ENCODE assay signal across 8 mouse cellular contexts in genomic region chr6:99523109-99523632, GRCm38 (mm10). TPM values are rescaled to one million over a fixed set of nuclear protein-coding genes. Genes with fewer than 3 reads are reported as not detected.
A peak's percentile ranks its signal among the peaks of the same experiment; 100 is the strongest.
DNase-seq lines count a peak whose midpoint lies in the region; ATAC-seq and TF ChIP-seq lines count a peak whose summit lies in the region.

No protein-coding gene starts in this region.

- H3K36me3 ChIP-seq in embryonic facial prominence, embryonic 14.5 days (ENCODE audit: control insufficient read depth, insufficient read depth, low read length), result peaks cover 11% of the 10 kb centered on the region; the same call in 1 of the 2 replicates
- no peaks in the 10 kb centered on the region for H3K36me3 ChIP-seq in kidney, adult 2 months (ENCODE audit: control insufficient read depth, insufficient read depth, low read length)
- H3K36me3 ChIP-seq in midbrain, postnatal 0 days (ENCODE audit: insufficient read depth, low read length), result no peaks in the 10 kb centered on the region

- H3K4me2 ChIP-seq in embryonic facial prominence, embryonic 14.5 days (ENCODE audit: low read depth, low read length), result peak overlapping the region; percentile 89
- peak overlapping the region; percentile 100 for H3K4me2 ChIP-seq in midbrain, postnatal 0 days (ENCODE audit: low read depth, low read length, poor library complexity, severe bottlenecking)

- peak overlapping the region; percentile 99 for H3K27ac ChIP-seq in embryonic facial prominence, embryonic 14.5 days (replicated peaks; ENCODE audit: low read depth, low read length)
- peak overlapping the region; percentile 99 for H3K27ac ChIP-seq in kidney, adult 2 months (ENCODE audit: insufficient read depth, low read depth, low read length)
- H3K27ac ChIP-seq in midbrain, postnatal 0 days (ENCODE audit: low read depth, low read length), result peak overlapping the region; percentile 87

- H3K9ac ChIP-seq in embryonic facial prominence, embryonic 14.5 days (ENCODE audit: low read depth, low read length), result peak overlapping the region; percentile 91
- H3K9ac ChIP-seq in midbrain, postnatal 0 days (replicated peaks; ENCODE audit: low read length, poor library complexity, severe bottlenecking), result peak overlapping the region; percentile 58

- H3K4me3 ChIP-seq in embryonic facial prominence, embryonic 14.5 days (ENCODE audit: low read depth, low read length), result peak overlapping the region; percentile 81
- H3K4me3 ChIP-seq in kidney, adult 2 months (ENCODE audit: insufficient read depth, low read depth, low read length), result peak overlapping the region; percentile 97
- peak overlapping the region; percentile 46 for H3K4me3 ChIP-seq in midbrain, postnatal 0 days (ENCODE audit: low read depth, low read length)

- H3K4me1 ChIP-seq in embryonic facial prominence, embryonic 14.5 days (ENCODE audit: control insufficient read depth, insufficient read depth, low read length), result no peaks in the 10 kb centered on the region
- no peaks in the 10 kb centered on the region for H3K4me1 ChIP-seq in kidney, adult 2 months (ENCODE audit: control insufficient read depth, insufficient read depth, low read length)
- H3K4me1 ChIP-seq in midbrain, postnatal 0 days (ENCODE audit: insufficient read depth, low read length), result no peaks in the 10 kb centered on the region

- no peak for TF ChIP-seq CTCF in kidney, adult 2 months (conservative IDR thresholded peaks at IDR 0.05; ENCODE audit: insufficient read depth, insufficient read length, low read depth, low read length)
- no peak for TF ChIP-seq CTCF in midbrain, postnatal 0 days (IDR thresholded peaks at IDR 0.05)

- 1% methylated on average over 22 of the region's 22 CpGs for WGBS in embryonic facial prominence, embryonic 14.5 days
- WGBS in kidney, adult 2 months, result 1% methylated on average over 22 of the region's 22 CpGs
- WGBS in midbrain, postnatal 0 days, result 1% methylated on average over 22 of the region's 22 CpGs

- H3K9me3 ChIP-seq in embryonic facial prominence, embryonic 14.5 days (ENCODE audit: control insufficient read depth, low read length), result peaks cover 8% of the 10 kb centered on the region; the same call in 1 of the 2 replicates
- no peaks in the 10 kb centered on the region for H3K9me3 ChIP-seq in midbrain, postnatal 0 days (ENCODE audit: low read length)

- peak; percentile 86 for DNase-seq in 3134 (ENCODE audit: extremely low read depth, insufficient read length, low spot score)
- DNase-seq in adrenal gland, postnatal 10 days, result peak; percentile 84
- peak; percentile 89 for DNase-seq in embryonic facial prominence, embryonic 14.5 days (ENCODE audit: low spot score)
- peak; percentile 85 for DNase-seq in heart, adult 8-10 months (ENCODE audit: low spot score)
- peak; percentile 89 for DNase-seq in kidney, adult 2 months
- DNase-seq in liver, result peak; percentile 71
- DNase-seq in midbrain, postnatal 0 days (ENCODE audit: low spot score), result peak; percentile 67
- DNase-seq in spleen, postnatal 36 days (ENCODE audit: low spot score in 2 of 2), result peak; percentile 36 to 43

- TF ChIP-seq POLR2A in kidney, adult 2 months (IDR thresholded peaks at IDR 0.05; ENCODE audit: low read depth, low read length), result no peak

- no peaks in the 10 kb centered on the region for H3K27me3 ChIP-seq in embryonic facial prominence, embryonic 14.5 days (replicated peaks; ENCODE audit: control insufficient read depth, insufficient read depth, low read length)
- H3K27me3 ChIP-seq in kidney, adult 2 months (replicated peaks; ENCODE audit: control insufficient read depth, insufficient read depth, low read length), result no peaks in the 10 kb centered on the region
- no peaks in the 10 kb centered on the region for H3K27me3 ChIP-seq in midbrain, postnatal 0 days (ENCODE audit: insufficient read depth, low read length)

- ATAC-seq in embryonic facial prominence, embryonic 14.5 days (ENCODE audit: low read depth), result peak; percentile 62
- peak; percentile 38; the same call in 1 of the 2 replicates for ATAC-seq in midbrain, postnatal 0 days (ENCODE audit: low FRiP score)

RNA-seq across cellular contexts. Expression of gene Foxp1, which starts 0.7 kb away (rescaled TPM):
- 10 to 100 TPM; 44.7 to 51.6 TPM for total RNA-seq in adrenal gland, postnatal 10 days (2021)
- polyA plus RNA-seq in embryonic facial prominence, embryonic 14.5 days (2014; fragmentation: Nextera tagmentation; extraction: Ambion mirVana), result 80.1 and 87.9 TPM in 2 replicates
- 10 to 100 TPM; 27.2 to 37.3 (median 31.2) TPM for total RNA-seq in heart, adult 8-10 months (2022)
- 28.2 and 32.8 TPM in 2 replicates for polyA plus RNA-seq in kidney, adult 2 months (2012; rRNA removed)
- total RNA-seq in midbrain, postnatal 0 days (2014; rRNA removed), result 66.2 and 71.1 TPM in 2 replicates
- 67.8 and 74.3 TPM in 2 replicates for polyA plus RNA-seq in midbrain, postnatal 0 days (2015; fragmentation: Nextera tagmentation; extraction: Ambion mirVana)

Comparison
In these comparisons a context has a peak if more than half of its experiments do, and no peak if none do; other contexts are left out.
1. Peak in every context shown above with its lines: DNase-seq, ATAC-seq, H3K4me3 ChIP-seq and H3K27ac ChIP-seq.
2. H3K4me3 ChIP-seq: peak in every context shown above with its lines; median percentile 97 in kidney, adult 2 months; 81 in embryonic facial prominence, embryonic 14.5 days; 46 in midbrain, postnatal 0 days.